Mouse (Mus musculus) lung, postnatal 0 days (tissue): Measurements from ENCODE around the gene Umps. TPM values are rescaled to one million over a fixed set of nuclear protein-coding genes. Genes with fewer than 3 reads are reported as not detected.

ENCODE experiments used
- ATAC-seq: fragments of 200-750 bp; cut with Nextera tagmentation; 2 replicates; pipeline ENCODE4 v1.8.0; 2017; ENCODE audit warnings: moderate library complexity
- DNase-seq: peaks from one replicate; pipeline ENCODE4 v3.0.0-alpha.2; 2016; ENCODE audit warnings: low spot score
- H3K27ac ChIP-seq: fragments of 300-500 bp; sonication (generic); 2 replicates; pipeline ENCODE4 v1.5.1; 2014; ENCODE audit warnings: antibody characterized with exemption, mild to moderate bottlenecking, low read length, mixed read lengths
- H3K27me3 ChIP-seq: fragments of 300-500 bp; sonication (generic); replicated peaks from 2 replicates; pipeline ENCODE4 v1.6.1; 2014; ENCODE audit warnings: low read length, mixed read lengths; ENCODE audit not compliant: insufficient read depth
- H3K36me3 ChIP-seq: fragments of 300-500 bp; sonication (generic); 2 replicates; pipeline ENCODE4 v1.6.1; 2014; ENCODE audit warnings: low read length, mixed read lengths; ENCODE audit not compliant: insufficient read depth
- H3K4me1 ChIP-seq: fragments of 300-500 bp; sonication (generic); 2 replicates; pipeline ENCODE4 v1.6.1; 2014; ENCODE audit warnings: antibody characterized with exemption, low read depth, low read length, mixed read lengths; ENCODE audit not compliant: insufficient read depth
- H3K4me2 ChIP-seq: fragments of 300-500 bp; sonication (generic); replicated peaks from 2 replicates; pipeline ENCODE4 v1.6.1; 2014; ENCODE audit warnings: low read depth, mild to moderate bottlenecking, low read length, moderate library complexity, mixed read lengths
- H3K4me3 ChIP-seq: fragments of 300-500 bp; sonication (generic); 2 replicates; pipeline ENCODE4 v1.5.1; 2014; ENCODE audit warnings: low read depth, low read length
- H3K9ac ChIP-seq: fragments of 300-500 bp; sonication (generic); replicated peaks from 2 replicates; pipeline ENCODE4 v1.6.1; 2014; ENCODE audit warnings: low read depth, mild to moderate bottlenecking
- H3K9me3 ChIP-seq: fragments of 300-500 bp; sonication (generic); 2 replicates; pipeline ENCODE4 v1.6.1; 2016; ENCODE audit warnings: low read length, mixed read lengths
- CTCF ChIP-seq: IDR thresholded peaks from 2 replicates; pipeline ENCODE4 v1.5.1; 2016; ENCODE audit warnings: antibody characterized with exemption, mild to moderate bottlenecking
- EP300 ChIP-seq: IDR thresholded peaks from 2 replicates; pipeline ENCODE4 v1.6.1; 2016; ENCODE audit warnings: antibody characterized with exemption, mild to moderate bottlenecking, control low read depth
- WGBS: fragments of 180-500 bp; shearing (Covaris S2); extraction: QIAGEN DNeasy Blood & Tissue Kit; methylation state at CpG from one replicate; pipeline ENCODE4 v1.1.7; 2014; 5-methylcytosine and 5-hydroxymethylcytosine counted together
- polyA plus RNA-seq: library from polyadenylated mRNA; unstranded; fragments of >200 nt; fragmentation: Nextera tagmentation; extraction: Ambion mirVana; gene quantifications from 2 replicates; pipeline ENCODE4 v1.2.1, GENCODE M21; 2015

Gene Umps
- polyA plus RNA-seq, 1 experiment from 2014 or later: 10.3 TPM

GRCm38 (mm10) chr16:33930785-33931184, 36.1 kb downstream of the Umps start:
- Histone ChIP-seq H3K9me3 (no peaks in the 10 kb centered on the region), H3K4me3 (no peak overlapping the region), H3K4me1 (peaks cover 21% of the 10 kb centered on the region; the same call in 1 of the 2 replicates), H3K27ac (no peak overlapping the region), H3K36me3 (no peaks in the 10 kb centered on the region), H3K4me2 (no peak overlapping the region), H3K27me3 (no peaks in the 10 kb centered on the region), H3K9ac (no peak overlapping the region)
- ATAC-seq (no peak), DNase-seq (no peak)
- 68% methylated on average over 6 of the region's 6 CpGs for WGBS
- no peak for TF ChIP-seq EP300
- no peak for TF ChIP-seq CTCF

- Histone ChIP-seq H3K27me3 (no peaks in the 10 kb centered on the region), H3K9ac (no peak overlapping the region), H3K4me2 (no peak overlapping the region), H3K4me3 (no peak overlapping the region), H3K4me1 (peaks cover 15% of the 10 kb centered on the region; the same call in 1 of the 2 replicates), H3K9me3 (no peaks in the 10 kb centered on the region), H3K27ac (no peak overlapping the region), H3K36me3 (no peaks in the 10 kb centered on the region)
- DNase-seq (peak; percentile 56), ATAC-seq (peak; percentile 64)
- TF ChIP-seq CTCF (no peak), EP300 (0 out of 2 replicates have a peak, but pooled peaks have one; percentile 42)
- 36% methylated on average over 9 of the region's 9 CpGs for WGBS
Observed at GRCm38 (mm10) chr16:33928788-33929462, 37.9 kb downstream of the Umps start.

- ATAC-seq (no peak), DNase-seq (no peak)
- no peak overlapping the region for H3K9ac ChIP-seq
- WGBS: 53% methylated on average over 6 of the region's 6 CpGs
- no peaks in the 10 kb centered on the region for H3K27me3 ChIP-seq
- no peaks in the 10 kb centered on the region for H3K36me3 ChIP-seq
- TF ChIP-seq EP300 (no peak), CTCF (peak; percentile 30; the same call in 1 of the 2 replicates)
- H3K4me2 ChIP-seq: no peak overlapping the region
- H3K4me3 ChIP-seq: no peak overlapping the region
- no peaks in the 10 kb centered on the region for H3K9me3 ChIP-seq
- H3K4me1 ChIP-seq: peaks cover 15% of the 10 kb centered on the region; the same call in 1 of the 2 replicates
- no peak overlapping the region for H3K27ac ChIP-seq
Observed at GRCm38 (mm10) chr16:33927263-33927824, 39.5 kb downstream of the Umps start.

GRCm38 (mm10) chr16:33923758-33924157, 43.1 kb downstream of the Umps start:
- TF ChIP-seq EP300 (no peak), CTCF (no peak)
- ATAC-seq (no peak), DNase-seq (no peak)
- H3K9me3 ChIP-seq: no peaks in the 10 kb centered on the region
- H3K9ac ChIP-seq: no peak overlapping the region
- H3K4me2 ChIP-seq: no peak overlapping the region
- no peak overlapping the region for H3K4me3 ChIP-seq
- H3K27me3 ChIP-seq: no peaks in the 10 kb centered on the region
- no peak overlapping the region for H3K27ac ChIP-seq
- no peaks in the 10 kb centered on the region for H3K36me3 ChIP-seq
- peaks cover 6% of the 10 kb centered on the region; the same call in 1 of the 2 replicates for H3K4me1 ChIP-seq
- WGBS: 84% methylated on average over 8 of the region's 8 CpGs

- WGBS: 37% methylated on average over 5 of the region's 5 CpGs
- ATAC-seq: no peak
- Histone ChIP-seq H3K27ac (no peak overlapping the region), H3K4me1 (no peaks in the 10 kb centered on the region), H3K4me2 (no peak overlapping the region), H3K4me3 (no peak overlapping the region), H3K27me3 (no peaks in the 10 kb centered on the region), H3K9me3 (no peaks in the 10 kb centered on the region), H3K36me3 (no peaks in the 10 kb centered on the region), H3K9ac (no peak overlapping the region)
- DNase-seq: no peak
- TF ChIP-seq CTCF (no peak), EP300 (no peak)
Observed at GRCm38 (mm10) chr16:33923001-33923316, 43.9 kb downstream of the Umps start.

GRCm38 (mm10) chr16:33922111-33923000, 44.5 kb downstream of the Umps start:
- Histone ChIP-seq H3K36me3 (no peaks in the 10 kb centered on the region), H3K4me3 (no peak overlapping the region), H3K9me3 (no peaks in the 10 kb centered on the region), H3K9ac (no peak overlapping the region), H3K27ac (peak overlapping the region; percentile 33), H3K4me2 (no peak overlapping the region), H3K27me3 (no peaks in the 10 kb centered on the region), H3K4me1 (no peaks in the 10 kb centered on the region; the same call in 1 of the 2 replicates)
- WGBS: 36% methylated on average over 18 of the region's 18 CpGs
- no peak for TF ChIP-seq EP300
- no peak for TF ChIP-seq CTCF
- peak; percentile 46 for ATAC-seq
- peak; percentile 49 for DNase-seq
